Comparison of ENCODE assay signal across 18 mouse cellular contexts in genomic region chr16:23833603-23834002, GRCm38 (mm10). TPM values are rescaled to one million over a fixed set of nuclear protein-coding genes. Genes with fewer than 3 reads are reported as not detected.
A peak's percentile ranks its signal among the peaks of the same experiment; 100 is the strongest.
DNase-seq lines count a peak whose midpoint lies in the region; ATAC-seq and TF ChIP-seq lines count a peak whose summit lies in the region.
"Had no signal": no experiment of that assay in that cellular context is flagged by ENCODE, and none has a peak within 500 bp of the region (broad histone marks: within the 10 kb centered on the region; RNA-seq: fewer than 3 reads in every experiment).

No protein-coding gene starts in this region.

- H3K27ac ChIP-seq in neural tube, embryonic 14.5 days (ENCODE audit: low read depth, low read length), result no peak overlapping the region
- H3K27ac ChIP-seq in neural tube, embryonic 15.5 days (replicated peaks), result no peak overlapping the region
- H3K27ac ChIP-seq in layer of hippocampus, adult 2 months, result no peak overlapping the region
- no peak overlapping the region for H3K27ac ChIP-seq in limb, embryonic 10.5 days
- H3K27ac ChIP-seq in liver, embryonic 12.5 days, result no peak overlapping the region
- H3K27ac ChIP-seq: hindbrain, embryonic 10.5 days had no signal

- no peaks in the 10 kb centered on the region for H3K9me3 ChIP-seq in neural tube, embryonic 14.5 days (ENCODE audit: control insufficient read depth, low read length)
- H3K9me3 ChIP-seq in neural tube, embryonic 15.5 days (replicated peaks), result no peaks in the 10 kb centered on the region
- H3K9me3 ChIP-seq in limb, embryonic 10.5 days (replicated peaks), result no peaks in the 10 kb centered on the region
- no peaks in the 10 kb centered on the region for H3K9me3 ChIP-seq in liver, embryonic 12.5 days (replicated peaks)

- 0 out of 2 replicates have a peak, but pooled peaks have one; percentile 28 for ATAC-seq in neural tube, embryonic 14.5 days (ENCODE audit: low read depth)
- no peak for ATAC-seq in neural tube, embryonic 15.5 days (ENCODE audit: low FRiP score)
- ATAC-seq in liver, embryonic 12.5 days, result no peak

- H3K9ac ChIP-seq in neural tube, embryonic 14.5 days (replicated peaks; ENCODE audit: low read depth, low read length), result no peak overlapping the region
- no peak overlapping the region for H3K9ac ChIP-seq in neural tube, embryonic 15.5 days (replicated peaks)
- no peak overlapping the region for H3K9ac ChIP-seq in liver, embryonic 12.5 days

- DNase-seq in cerebellum, postnatal 14 days, result peak; percentile 20 to 21
- DNase-seq in cerebellum, adult 18-20 months, result no peak
- peak; percentile 4 for DNase-seq in lung, postnatal 10 days
- DNase-seq in layer of hippocampus, adult 2 months (ENCODE audit: low spot score in 2 of 2), result no peak
- DNase-seq in limb, embryonic 10.5 days (ENCODE audit: low spot score), result no peak
- DNase-seq: cerebellum, adult 11-12 months; kidney, adult 9 months; right cerebral cortex, postnatal 25 days had no signal

- H3K4me2 ChIP-seq in neural tube, embryonic 14.5 days (ENCODE audit: low read depth, low read length), result no peak overlapping the region
- H3K4me2 ChIP-seq in neural tube, embryonic 15.5 days, result no peak overlapping the region
- no peak overlapping the region for H3K4me2 ChIP-seq in liver, embryonic 12.5 days
- H3K4me2 ChIP-seq: liver, embryonic 11.5 days had no signal

- no peak overlapping the region for H3K4me3 ChIP-seq in neural tube, embryonic 14.5 days (ENCODE audit: low read depth, low read length)
- H3K4me3 ChIP-seq in neural tube, embryonic 15.5 days (replicated peaks), result no peak overlapping the region
- H3K4me3 ChIP-seq in layer of hippocampus, adult 2 months, result no peak overlapping the region
- H3K4me3 ChIP-seq in limb, embryonic 10.5 days, result no peak overlapping the region
- no peak overlapping the region for H3K4me3 ChIP-seq in liver, embryonic 12.5 days
- H3K4me3 ChIP-seq: erythroblast, embryonic 14.5 days; hindbrain, embryonic 10.5 days; megakaryocyte, embryonic 14.5 days; myocyte had no signal

- 62% methylated on average over 2 of the region's 2 CpGs for WGBS in neural tube, embryonic 14.5 days
- 61% methylated on average over 2 of the region's 2 CpGs for WGBS in neural tube, embryonic 15.5 days
- 83% methylated on average over 2 of the region's 2 CpGs for WGBS in limb, embryonic 10.5 days
- 45% methylated on average over 2 of the region's 2 CpGs for WGBS in liver, embryonic 12.5 days (ENCODE audit: insufficient replicate concordance)

- 0 out of 2 replicates have a peak, but pooled peaks cover 3% of the 10 kb centered on the region for H3K4me1 ChIP-seq in neural tube, embryonic 14.5 days (ENCODE audit: control insufficient read depth, insufficient read depth, low read length)
- H3K4me1 ChIP-seq in neural tube, embryonic 15.5 days, result peaks cover 7% of the 10 kb centered on the region
- peaks cover 7% of the 10 kb centered on the region for H3K4me1 ChIP-seq in limb, embryonic 10.5 days
- H3K4me1 ChIP-seq in liver, embryonic 12.5 days, result no peaks in the 10 kb centered on the region

- no peak for TF ChIP-seq CTCF in layer of hippocampus, adult 2 months (conservative IDR thresholded peaks at IDR 0.05)

- no peaks in the 10 kb centered on the region for H3K27me3 ChIP-seq in neural tube, embryonic 14.5 days (ENCODE audit: control insufficient read depth, insufficient read depth, low read length)
- no peaks in the 10 kb centered on the region for H3K27me3 ChIP-seq in neural tube, embryonic 15.5 days (replicated peaks)
- no peaks in the 10 kb centered on the region for H3K27me3 ChIP-seq in limb, embryonic 10.5 days (ENCODE audit: low read depth, poor library complexity, severe bottlenecking)
- no peaks in the 10 kb centered on the region for H3K27me3 ChIP-seq in liver, embryonic 12.5 days (replicated peaks)

- H3K36me3 ChIP-seq in neural tube, embryonic 14.5 days (ENCODE audit: control insufficient read depth, insufficient read depth, low read length), result no peaks in the 10 kb centered on the region
- no peaks in the 10 kb centered on the region for H3K36me3 ChIP-seq in neural tube, embryonic 15.5 days
- no peaks in the 10 kb centered on the region for H3K36me3 ChIP-seq in limb, embryonic 10.5 days
- H3K36me3 ChIP-seq in liver, embryonic 12.5 days, result no peaks in the 10 kb centered on the region
- H3K36me3 ChIP-seq: hindbrain, embryonic 10.5 days had no signal

RNA-seq across cellular contexts. Expression of gene Sst, which starts 57.2 kb away (rescaled TPM):
- polyA plus RNA-seq in neural tube, embryonic 14.5 days (2014; fragmentation: Nextera tagmentation; extraction: Ambion mirVana), result 202 and 248 TPM in 2 replicates
- 237 and 269 TPM in 2 replicates for polyA plus RNA-seq in neural tube, embryonic 15.5 days (2015; fragmentation: Nextera tagmentation; extraction: Ambion mirVana)
- total RNA-seq in layer of hippocampus, adult 2 months (2021), result 100 to 1,000 TPM; 395 TPM
- polyA plus RNA-seq in limb, embryonic 10.5 days (2016; fragmentation: Nextera tagmentation; extraction: Ambion mirVana), result 0.94 and 1.1 TPM in 2 replicates
- not detected in 2 replicates for polyA plus RNA-seq in liver, embryonic 12.5 days (2016; fragmentation: Nextera tagmentation; extraction: Ambion mirVana)
- total RNA-seq: gastrocnemius, postnatal 4 days had no signal
- polyA plus RNA-seq: erythroblast, embryonic 14.5 days; heart, embryonic 14.5 days; myocyte had no signal

Comparison
In these comparisons a context has a peak if more than half of its experiments do, and no peak if none do; other contexts are left out.
1. DNase-seq: peak in cerebellum, postnatal 14 days (2 of 2) and lung, postnatal 10 days (single experiment); none in cerebellum, adult 18-20 months (0 of 2), layer of hippocampus, adult 2 months (0 of 2) and limb, embryonic 10.5 days (single experiment).
2. RNA of gene Sst, which starts 57.2 kb away (polyA plus RNA-seq): 237 to 269 TPM in neural tube, embryonic 15.5 days and 202 to 248 TPM in neural tube, embryonic 14.5 days; 0.94 to 1.1 TPM in limb, embryonic 10.5 days and not detected in liver, embryonic 12.5 days; every median in the first group is over 10 times any median in the second.